Mouse (Mus musculus) small intestine, adult 2 months (tissue): ENCODE measurements around the gene Gjb3.

Experiments
- CTCF ChIP-seq: fragments of 200-500 bp; IDR thresholded peaks from 2 replicates; pipeline ENCODE4 v1.5.1; 2012; ENCODE audit warnings: low read depth, mild to moderate bottlenecking, control low read depth, inconsistent platforms, low read length, moderate library complexity, mixed read lengths; ENCODE audit not compliant: insufficient replicate concordance, insufficient read length; ENCODE audit errors: extremely low read depth
- POLR2A ChIP-seq: fragments of 200-500 bp; IDR thresholded peaks from 2 replicates; pipeline ENCODE4 v1.6.1; 2012; ENCODE audit warnings: low read depth, mild to moderate bottlenecking, control low read depth, inconsistent platforms, low read length, moderate library complexity

DNA sequence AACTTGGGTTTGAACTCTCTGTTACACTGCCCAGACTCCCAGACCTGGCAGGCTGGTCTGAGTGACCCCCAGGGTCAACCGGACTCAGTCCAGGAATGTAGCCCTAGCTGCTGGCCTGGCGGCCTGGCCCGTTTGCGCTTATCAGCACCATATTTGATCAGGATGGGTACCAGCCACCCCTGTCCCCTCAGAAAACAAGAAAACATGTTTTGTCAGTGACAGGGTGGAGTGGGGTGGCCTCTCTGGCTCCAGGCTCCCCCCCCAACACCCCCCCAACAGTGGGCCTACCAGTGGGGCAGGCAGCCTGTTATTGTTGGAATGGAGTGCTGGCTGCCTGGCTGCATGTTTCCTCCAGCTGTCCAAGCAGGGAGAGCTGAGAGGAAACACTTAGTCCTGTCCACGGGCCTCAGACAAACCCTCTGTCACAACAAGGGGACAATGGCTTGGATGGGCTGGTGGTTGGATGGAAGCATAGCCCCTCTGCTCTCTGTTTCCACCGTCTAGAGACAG, 41.5 kb downstream of the Gjb3 start:
- TF ChIP-seq POLR2A (no peak), CTCF (no peak)
